ENCODE assay signal across 18 mouse cellular contexts in the genomic region with DNA sequence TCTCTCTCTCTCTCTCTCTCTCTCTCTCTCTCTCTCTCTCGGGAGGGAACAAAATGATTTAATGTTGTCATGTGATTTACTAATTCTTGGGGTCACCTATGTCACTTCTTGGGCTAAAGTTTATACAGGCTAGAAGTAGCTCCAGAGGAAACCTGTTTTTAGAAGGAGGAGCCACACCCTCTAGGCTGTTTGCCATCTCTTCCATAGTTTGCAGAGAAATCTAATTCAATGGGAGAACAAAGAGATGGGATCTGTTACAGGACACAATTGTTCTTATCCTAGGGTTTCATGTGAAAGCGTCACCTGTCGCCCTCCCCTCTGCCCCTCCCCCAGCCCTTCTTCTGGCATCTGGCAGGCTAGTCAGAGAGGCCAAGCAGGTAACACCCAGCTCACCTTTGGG. TPM values are rescaled to one million over a fixed set of nuclear protein-coding genes. Genes with fewer than 3 reads are reported as not detected.
"Had no signal": no experiment of that assay in that cellular context is flagged by ENCODE, and none has a peak within 500 bp of the region (broad histone marks: within the 10 kb centered on the region; RNA-seq: fewer than 3 reads in every experiment).

No protein-coding gene starts in this region.

- H3K27me3 ChIP-seq: lung, embryonic 15.5 days; megakaryocyte, embryonic 14.5 days; midbrain, embryonic 13.5 days; midbrain, embryonic 15.5 days; neural tube, embryonic 12.5 days; stomach, embryonic 15.5 days had no signal

- H3K27ac ChIP-seq: lung, embryonic 15.5 days; macrophage; midbrain, embryonic 13.5 days; midbrain, embryonic 15.5 days; neural tube, embryonic 12.5 days; stomach, embryonic 15.5 days had no signal

- H3K4me3 ChIP-seq: lung, embryonic 15.5 days; megakaryocyte, embryonic 14.5 days; midbrain, embryonic 13.5 days; midbrain, embryonic 15.5 days; neural tube, embryonic 12.5 days; stomach, embryonic 15.5 days had no signal

- H3K9me3 ChIP-seq: lung, embryonic 15.5 days; midbrain, embryonic 13.5 days; midbrain, embryonic 15.5 days; neural tube, embryonic 12.5 days; stomach, embryonic 15.5 days had no signal

- H3K36me3 ChIP-seq: lung, embryonic 15.5 days; midbrain, embryonic 13.5 days; midbrain, embryonic 15.5 days; neural tube, embryonic 12.5 days; stomach, embryonic 15.5 days had no signal

- H3K9ac ChIP-seq: liver, postnatal 0 days; lung, embryonic 15.5 days; midbrain, embryonic 13.5 days; midbrain, embryonic 15.5 days; neural tube, embryonic 12.5 days; stomach, embryonic 15.5 days had no signal

- ATAC-seq: liver, postnatal 0 days; lung, postnatal 0 days; midbrain, embryonic 13.5 days; midbrain, embryonic 15.5 days had no signal

- DNase-seq: liver, postnatal 0 days; lung, adult 2 months; lung, postnatal 14 days; lung, postnatal 36 days; right cerebral cortex, postnatal 14 days; thymus, adult 18-20 months; thymus, postnatal 14 days; thymus, postnatal 36 days had no signal

- H3K4me2 ChIP-seq: lung, embryonic 15.5 days; midbrain, embryonic 11.5 days; midbrain, embryonic 13.5 days; midbrain, embryonic 15.5 days; neural tube, embryonic 12.5 days; stomach, embryonic 15.5 days had no signal

- H3K4me1 ChIP-seq: lung, embryonic 15.5 days; midbrain, embryonic 15.5 days; neural tube, embryonic 12.5 days; stomach, embryonic 15.5 days had no signal

RNA-seq across cellular contexts. Expression of a gene that starts 28.8 kb away (rescaled TPM):
- total RNA-seq: neutrophil, adult 5-6 weeks had no signal
